Mouse (Mus musculus): ENCODE measurements around the gene Galm.

DNA sequence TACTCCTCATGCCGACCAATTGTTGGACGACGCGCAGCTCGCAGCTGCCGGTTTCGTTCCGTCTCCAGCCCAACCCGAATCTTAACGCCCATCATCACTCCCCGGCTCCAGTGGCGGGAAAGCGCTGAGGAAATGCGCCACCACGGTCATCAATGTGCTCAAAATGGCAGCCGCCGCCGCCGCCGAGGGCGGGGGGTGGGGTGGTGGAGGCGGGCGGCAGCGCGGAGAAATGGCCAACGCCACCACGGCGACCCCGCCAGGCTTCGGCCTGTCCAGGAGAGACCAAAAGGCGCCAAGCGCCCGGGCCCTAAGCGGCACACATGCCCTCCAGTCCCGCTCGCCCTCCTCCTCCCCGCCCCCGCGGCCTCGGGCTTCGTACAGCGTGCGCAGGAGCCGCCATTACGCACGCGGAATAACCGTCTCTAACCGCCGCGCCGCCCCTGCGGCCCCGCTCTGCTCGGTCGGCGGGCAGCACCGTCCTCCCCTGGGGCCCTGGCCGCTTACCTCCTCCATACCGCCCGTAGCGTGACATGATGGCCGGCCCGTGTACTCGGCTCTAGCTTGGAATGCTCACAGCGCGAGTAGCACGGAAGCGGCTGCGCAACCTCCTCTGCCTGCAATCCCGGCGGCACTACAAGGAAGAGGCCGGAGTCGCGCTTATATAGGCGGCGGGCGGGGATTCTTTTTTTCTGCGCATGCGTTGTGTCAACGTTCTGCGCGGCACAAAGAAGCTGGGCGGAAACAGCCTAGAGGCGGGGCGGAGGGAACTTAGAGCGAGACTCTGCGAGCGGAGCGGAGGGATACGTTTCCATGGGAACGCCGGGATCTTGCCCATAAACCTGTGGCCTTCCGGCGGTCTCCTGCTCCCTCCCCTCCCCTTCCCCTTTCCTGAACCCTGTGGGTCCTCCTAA is 79.7 kb downstream of the Galm start, which contains the start of the genes Srsf7 and Ttc39d:
- TF ChIP-seq CTCF (IDR thresholded peaks at IDR 0.05; ENCODE audit: borderline replicate concordance, control insufficient read depth, extremely low read depth, insufficient read depth, low read length, poor library complexity) (peak; percentile 45; the same call in 1 of the 2 replicates), POLR2A (IDR thresholded peaks at IDR 0.05; ENCODE audit: control insufficient read depth, extremely low read depth, insufficient read depth, low read length, poor library complexity) (peak; percentile 100)
